Mouse (Mus musculus): ENCODE results near the gene Jmjd8.
"Not testable (repeated sequence)": the region's sequence is repeated elsewhere in the genome, so short reads cannot be mapped to it uniquely, and the experiment has no call there.

Jmjd8 gene

DNA sequence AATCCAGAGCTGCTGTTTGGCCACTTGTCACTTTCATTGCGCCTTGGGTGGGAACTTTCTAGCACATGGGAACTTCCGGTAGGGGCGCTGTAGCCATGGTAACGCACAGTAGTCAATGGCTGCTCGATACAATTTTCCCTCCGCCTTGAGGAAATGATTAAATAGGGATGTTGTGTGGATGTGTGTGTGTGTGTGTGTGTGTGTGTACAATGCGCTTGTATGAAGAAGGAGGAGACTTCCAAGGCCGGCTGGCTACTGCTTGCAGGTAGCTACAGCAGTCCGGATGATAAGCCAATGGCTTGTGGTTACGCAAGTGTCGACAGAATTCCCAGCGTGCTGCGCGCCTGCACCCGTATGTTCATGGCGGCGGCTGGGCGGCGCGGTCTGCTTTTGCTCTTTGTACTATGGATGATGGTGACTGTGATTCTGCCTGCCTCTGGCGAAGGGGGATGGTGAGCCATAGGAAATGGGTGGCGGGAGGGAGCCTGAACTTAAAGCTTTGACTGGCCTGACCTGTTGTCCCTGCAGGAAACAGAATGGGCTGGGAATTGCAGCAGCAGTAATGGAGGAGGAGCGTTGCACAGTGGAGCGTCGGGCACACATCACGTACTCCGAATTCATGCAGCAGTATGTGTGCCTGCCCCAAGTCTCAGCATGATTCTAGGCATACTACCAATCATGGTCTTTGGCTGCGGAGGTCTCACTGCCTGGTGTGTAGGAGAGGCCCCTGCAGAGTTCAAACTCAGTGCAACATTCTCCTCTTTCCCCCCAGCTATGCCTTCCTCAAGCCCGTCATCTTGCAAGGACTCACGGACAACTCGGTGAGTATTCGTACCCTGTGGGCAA is at the start of gene Jmjd8:
Gene Jmjd8 (plus strand): TSS at position 156 of the 846 bp plus-strand sequence.
- DNase-seq (ENCODE audit: extremely low spot score, low read depth, low spot score) = peak; percentile 70

DNA sequence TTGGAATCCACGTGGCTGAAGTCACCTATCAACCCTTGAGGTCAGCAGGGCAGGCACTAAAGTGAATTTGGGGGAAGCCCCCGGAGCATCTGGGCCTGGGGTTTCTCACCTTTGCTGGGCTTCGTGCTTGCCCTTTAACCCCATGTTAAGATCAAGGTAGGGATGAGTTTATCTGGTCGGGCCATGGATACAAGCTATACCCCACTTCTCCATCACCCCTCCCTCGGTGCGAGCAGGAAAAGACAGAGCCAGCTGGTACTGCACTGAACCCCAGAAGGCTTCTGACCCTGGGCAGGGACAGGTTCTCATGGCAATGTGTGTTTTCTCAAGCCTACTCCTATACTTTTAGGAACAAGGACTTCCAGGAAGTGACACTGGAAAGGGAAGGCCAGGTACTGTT is 47.3 kb upstream of the Jmjd8 start:
- no peak for DNase-seq (ENCODE audit: extremely low spot score, low read depth, low spot score)

DNA sequence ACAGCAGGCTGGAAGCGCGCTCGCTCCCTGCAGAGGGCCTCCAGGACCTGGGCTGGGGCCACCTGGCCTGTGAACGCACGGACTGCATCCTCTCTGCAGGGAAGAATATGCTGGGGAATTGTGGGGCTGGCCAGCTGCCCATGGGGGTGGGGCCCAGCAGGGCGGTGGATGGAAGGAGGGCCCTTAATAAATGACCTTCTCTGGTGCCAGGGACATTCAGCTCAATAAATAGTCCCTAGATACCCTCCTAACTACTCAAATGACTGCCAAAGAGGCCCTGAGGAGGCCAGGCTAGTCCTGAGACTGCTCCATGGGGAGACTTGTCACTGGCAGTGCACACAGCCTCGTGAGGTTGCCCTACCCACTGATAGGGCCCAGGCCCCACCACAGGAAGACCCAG is 45.6 kb upstream of the Jmjd8 start:
- no peak for DNase-seq (ENCODE audit: extremely low spot score, low read depth, low spot score)

DNA sequence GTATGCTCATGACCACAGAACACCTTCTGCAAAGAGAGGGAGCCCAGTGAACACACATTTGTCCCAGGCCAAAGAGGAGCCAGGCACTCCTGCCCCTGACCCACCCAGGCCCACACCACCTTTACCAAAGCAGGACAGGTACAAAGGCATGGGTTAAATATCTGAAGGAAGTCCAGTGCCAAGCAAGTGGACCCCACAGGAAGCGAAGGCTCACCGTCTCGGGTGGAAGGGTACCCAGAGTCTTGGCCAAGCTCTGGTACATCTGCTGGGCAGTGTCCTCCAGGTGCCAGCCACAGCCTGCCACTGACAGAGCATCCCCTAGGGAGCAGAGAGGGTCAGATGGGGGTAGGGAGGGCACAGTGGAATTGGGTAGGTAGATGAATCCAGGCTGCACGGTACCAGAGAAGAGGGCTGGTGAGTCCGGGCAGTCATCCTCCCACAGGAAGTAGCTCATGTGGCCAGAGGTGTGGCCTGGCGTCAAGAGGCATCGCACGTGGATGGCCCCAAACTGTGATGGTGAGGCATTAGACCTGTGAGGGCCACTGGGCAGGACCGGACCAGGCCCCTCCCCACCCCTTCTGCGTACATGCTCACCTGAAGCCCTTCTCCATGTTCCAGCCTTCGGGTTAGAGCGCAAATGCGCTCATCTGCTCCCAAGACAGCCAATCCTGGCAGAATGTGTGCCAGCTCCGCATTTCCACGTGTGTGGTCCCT is 44.6 kb upstream of the Jmjd8 start:
- no peak for DNase-seq (ENCODE audit: extremely low spot score, low read depth, low spot score)

DNA sequence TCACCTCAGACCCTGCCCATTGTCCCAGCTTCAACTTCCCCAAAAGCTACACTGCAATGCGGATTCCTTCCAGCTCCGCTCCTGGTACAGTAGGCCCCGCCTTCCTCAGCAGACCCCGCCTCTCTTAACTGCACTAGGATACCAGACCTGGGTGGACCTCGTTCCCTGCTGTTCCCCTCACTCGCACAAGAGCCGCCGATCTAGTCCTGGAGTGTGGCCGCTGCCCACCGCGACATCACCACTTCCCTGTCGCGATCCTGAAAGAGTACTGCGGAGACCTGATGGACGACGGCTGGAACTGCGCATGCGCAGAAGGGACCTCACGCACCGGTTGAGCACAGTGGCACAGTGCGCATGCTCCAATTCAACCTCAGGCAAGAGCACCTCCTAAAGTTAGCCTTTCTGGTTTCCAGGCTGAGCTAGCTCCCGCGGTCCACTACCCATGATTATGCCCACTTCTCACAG is 43.4 kb upstream of the Jmjd8 start, which contains the start of gene Haghl:
Gene Haghl (minus strand): TSS at position 393 of the 465 bp plus-strand sequence.
- DNase-seq (ENCODE audit: extremely low spot score, low read depth, low spot score) = peak; percentile 92

DNA sequence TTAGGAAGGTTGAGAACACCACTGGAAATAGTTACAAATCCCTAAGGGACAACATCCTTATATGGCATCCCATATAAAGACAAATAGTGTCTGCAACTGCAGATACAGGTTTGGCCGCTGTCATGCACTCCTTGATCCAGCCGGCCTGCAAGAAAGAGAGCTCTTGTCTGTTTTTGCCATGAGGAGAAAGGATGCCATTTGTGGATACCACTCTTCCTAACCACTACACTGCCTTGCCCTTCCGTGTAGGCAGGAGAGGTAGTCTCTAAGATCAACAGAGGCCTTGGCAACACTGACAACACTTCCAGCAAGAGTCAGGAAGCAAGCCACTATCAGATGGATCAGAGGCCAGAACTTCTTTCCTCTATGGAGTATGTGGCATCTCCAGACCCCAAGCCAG is 42.4 kb upstream of the Jmjd8 start, which contains the start of gene Ccdc78:
Gene Ccdc78 (plus strand): TSS at position 301 of the 400 bp plus-strand sequence.
- DNase-seq (ENCODE audit: extremely low spot score, low read depth, low spot score) = no peak

DNA sequence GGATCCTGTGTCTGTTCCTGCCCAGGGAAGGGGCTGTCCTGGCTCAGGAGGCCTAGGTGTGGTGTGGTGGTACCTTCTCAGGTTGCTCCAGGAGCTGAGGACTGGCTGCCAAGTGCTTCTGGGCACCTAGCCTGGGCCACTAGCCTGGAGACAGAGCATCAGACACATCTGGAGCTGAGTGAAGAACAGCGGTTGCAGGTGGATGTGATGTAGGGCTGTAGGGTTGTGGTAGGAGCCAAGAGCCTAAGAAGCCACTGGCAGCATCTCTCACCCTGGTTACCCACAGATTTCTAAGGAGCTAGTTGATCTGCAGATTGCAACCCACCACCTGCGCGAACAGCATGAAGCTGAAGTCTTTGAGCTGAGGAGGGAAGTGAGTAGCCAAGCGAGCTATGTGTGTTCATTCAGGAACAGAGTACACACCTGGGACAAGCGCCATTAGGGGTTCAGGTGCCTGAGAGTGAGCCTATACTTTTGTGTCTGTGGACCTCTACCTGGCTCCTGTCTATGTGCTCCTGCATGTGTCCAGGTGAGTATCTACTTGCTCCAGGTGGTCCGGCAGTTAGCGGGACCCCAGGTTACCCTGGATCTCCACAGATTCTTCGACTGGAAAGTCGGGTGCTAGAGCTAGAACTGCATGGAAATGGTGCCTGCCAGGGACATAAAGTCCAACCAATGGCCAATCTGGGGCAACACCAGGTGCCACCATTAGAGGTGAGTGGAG is 41.7 kb upstream of the Jmjd8 start:
- no peak for DNase-seq (ENCODE audit: extremely low spot score, low read depth, low spot score)

DNA sequence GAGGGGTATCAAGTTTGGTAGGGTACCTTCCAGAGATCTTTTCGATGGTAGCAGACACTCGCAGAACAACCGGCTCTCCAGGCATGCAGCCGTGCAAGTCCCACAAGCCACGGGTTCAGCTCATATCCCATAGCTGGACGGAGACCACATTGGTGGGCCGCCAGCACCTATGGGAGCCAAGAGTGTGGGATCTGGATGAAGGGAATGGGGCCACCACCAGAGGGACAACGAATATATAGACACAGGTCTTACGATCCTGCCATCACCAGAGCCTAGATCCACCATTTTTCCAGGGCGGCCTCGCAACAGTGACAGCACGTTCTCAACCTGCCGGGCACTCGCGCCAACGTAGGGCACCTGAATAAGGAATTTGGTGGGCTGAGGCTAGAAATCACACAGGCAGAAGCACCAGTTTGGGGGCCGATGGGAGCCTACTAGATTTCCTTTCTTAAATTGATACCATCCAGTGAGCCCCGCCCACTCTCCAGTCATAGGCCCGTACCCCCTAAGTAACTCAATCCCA is 37.3 kb upstream of the Jmjd8 start:
- no peak for DNase-seq (ENCODE audit: extremely low spot score, low read depth, low spot score)

DNA sequence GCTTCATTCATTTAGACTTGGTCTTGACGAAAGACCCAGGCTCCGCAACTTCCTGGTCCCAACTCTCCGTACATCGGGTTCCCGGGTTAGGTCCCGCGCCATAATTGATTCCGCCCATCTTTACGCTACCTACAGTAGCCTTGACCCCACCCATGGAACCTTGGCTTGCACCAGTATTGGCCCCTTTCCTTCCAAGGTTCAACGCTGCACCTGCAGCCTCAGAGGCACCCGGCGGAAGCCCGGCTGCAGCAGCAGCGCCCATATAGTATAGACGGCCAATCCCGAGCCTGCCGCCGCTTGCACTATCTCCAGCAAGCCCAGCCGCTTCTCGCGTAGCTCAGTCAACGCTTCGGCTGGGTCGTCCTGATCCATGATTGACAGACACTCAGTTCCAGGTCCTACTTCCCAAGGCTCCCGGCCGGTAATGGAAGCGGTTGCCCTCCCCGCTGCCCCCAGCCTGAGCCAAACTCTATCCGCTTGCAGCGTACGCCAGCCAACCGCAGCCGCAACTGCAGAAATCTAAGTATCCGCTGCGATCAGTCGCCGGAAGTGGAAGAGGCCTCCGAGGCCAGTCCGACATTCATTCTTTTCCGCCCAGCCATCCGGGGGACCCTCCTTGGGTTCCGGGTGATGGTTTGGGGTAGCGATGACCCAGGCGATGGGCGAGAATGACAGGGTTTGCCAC is 36.7 kb upstream of the Jmjd8 start:
- DNase-seq (ENCODE audit: extremely low spot score, low read depth, low spot score) = peak; percentile 47

DNA sequence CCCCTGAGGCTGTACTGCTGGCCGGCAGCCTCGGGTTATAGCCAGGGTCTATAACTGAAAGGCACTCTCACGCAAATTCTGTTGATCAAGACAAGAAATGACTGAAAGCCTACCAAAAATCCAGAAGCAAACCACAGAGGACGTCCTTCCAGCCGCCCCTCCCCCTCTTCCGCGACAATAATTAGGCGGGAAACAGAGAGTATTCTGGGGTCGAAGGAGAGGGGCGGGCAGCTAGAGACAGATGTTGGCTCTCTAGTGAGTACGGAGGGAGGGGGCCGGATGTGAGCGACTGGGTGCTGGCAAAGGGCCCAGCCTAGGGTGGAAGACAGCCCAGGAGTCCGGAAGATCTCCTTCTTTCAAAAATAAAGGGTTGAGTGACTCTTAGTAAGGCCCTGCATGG is 36.1 kb upstream of the Jmjd8 start, which contains the start of gene Fam173a:
Gene Fam173a (minus strand): TSS at position 287 of the 400 bp plus-strand sequence.
- DNase-seq (ENCODE audit: extremely low spot score, low read depth, low spot score) = no peak

DNA sequence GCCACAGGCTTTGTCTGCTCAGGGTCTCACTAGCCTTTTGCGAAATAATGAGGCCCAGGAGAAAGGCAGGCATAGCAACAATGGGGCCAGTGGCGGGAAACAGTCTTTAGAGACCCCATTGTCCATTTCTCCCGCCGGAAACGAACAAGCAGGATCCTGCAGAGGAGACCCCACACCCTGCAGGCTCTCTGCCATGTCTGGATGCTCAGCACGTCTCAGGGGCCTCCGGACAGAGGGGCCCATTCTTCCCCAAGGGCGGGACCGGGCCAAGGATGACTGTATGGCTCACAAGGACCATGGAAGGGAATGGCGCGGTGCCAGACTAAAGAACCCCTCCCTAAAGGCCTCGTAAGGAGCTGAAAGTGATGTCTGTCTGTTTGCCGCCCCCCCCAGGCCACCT is 34.5 kb upstream of the Jmjd8 start:
- no peak for DNase-seq (ENCODE audit: extremely low spot score, low read depth, low spot score)

DNA sequence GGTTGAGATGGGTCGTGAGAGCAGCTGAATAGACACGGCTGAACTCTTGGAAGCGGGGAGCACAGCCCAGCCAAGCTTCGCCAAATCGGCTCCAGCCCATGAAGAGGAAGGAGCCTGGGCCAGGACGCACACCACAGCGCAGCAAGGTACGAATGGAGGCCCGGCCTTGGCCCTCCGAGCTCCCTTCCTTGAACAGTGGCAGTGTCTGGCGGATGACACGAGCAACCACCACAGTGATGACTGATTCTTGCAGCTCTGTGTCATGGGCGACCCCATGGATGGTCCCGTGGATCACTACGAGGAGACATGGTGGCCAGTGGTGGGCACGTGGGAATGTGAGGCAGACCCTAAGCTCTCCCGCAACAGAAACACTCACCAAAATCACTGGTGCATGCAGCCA is 33.7 kb upstream of the Jmjd8 start:
- DNase-seq (ENCODE audit: extremely low spot score, low read depth, low spot score) = no peak

DNA sequence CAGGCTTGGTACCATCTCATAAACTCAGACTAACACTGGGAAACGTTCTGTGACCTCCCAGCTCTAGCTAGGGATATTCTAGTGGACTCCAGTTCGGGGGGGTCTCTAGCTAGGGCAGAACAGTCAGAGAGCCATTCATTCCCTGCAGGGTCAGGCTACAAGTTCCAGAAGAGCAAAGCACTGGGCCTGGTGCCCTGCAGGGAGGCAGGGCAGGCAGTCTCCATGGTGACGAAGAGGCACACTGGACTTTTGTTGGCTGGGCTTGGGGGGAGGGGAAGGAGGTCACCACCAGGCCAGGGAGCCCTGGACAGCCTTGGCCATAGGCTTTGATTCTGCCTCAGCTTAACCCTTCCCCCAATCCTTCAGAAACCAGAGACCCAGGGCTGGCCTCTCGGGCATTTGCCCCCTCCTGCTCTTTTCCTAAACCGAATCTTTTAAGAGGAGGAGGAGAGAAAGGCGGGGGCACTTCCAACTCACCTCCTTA is 33.0 kb upstream of the Jmjd8 start, which contains the start of gene AC134908.4:
Gene AC134908.4 (minus strand): TSS at position 51 of the 484 bp plus-strand sequence.
- DNase-seq (ENCODE audit: extremely low spot score, low read depth, low spot score) = peak; percentile 49

DNA sequence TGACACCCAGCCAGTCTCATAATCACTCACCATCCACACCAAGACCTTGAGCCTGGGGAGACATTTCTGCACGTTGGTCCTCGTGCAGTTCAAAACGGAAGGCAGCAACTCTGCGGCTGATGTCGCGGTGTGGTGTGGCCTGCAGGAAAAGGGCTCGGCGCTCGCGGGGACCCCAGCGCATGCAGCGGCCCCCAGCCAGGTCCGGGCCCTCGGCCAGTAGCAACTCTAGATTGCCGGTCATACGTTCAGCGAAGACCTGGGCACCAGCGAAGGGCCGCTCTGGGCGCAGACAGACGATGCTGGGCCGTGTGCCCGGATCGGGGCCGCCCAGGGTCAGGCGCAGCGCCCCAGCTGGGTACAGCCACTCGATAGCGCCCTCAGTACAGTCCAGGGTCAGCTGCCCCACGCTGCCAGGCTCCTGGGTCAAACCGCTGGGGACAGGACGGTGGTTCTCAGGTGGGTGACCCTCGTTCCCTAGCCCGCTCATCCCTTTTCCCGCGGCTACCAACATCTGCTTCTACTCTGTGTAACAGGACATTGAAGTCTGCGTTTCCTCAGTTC is 32.4 kb upstream of the Jmjd8 start:
- no peak for DNase-seq (ENCODE audit: extremely low spot score, low read depth, low spot score)

DNA sequence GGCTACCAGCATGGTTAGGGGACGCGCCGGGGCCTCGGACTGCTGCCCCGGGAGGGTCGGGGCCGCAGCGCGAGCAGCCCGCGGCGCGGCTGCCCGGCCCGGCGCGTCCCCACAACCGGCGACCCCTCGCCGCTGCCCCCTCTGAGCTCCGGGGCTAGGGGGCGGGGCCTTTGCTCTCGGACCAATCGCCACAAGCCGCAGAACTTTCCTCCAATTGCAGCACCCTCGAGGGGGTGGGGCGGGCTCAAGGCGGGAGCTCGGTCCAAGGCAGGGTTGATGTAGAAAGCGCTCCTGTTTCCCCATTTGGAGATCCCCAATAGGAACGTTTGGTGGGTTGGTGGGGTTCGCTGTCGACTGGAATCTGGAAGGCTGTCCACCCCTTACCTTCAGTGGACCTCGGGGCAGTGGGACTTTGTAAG is 31.7 kb upstream of the Jmjd8 start, which contains the start of gene Metrn:
Gene Metrn (minus strand): TSS at position 186 of the 419 bp plus-strand sequence.
- DNase-seq (ENCODE audit: extremely low spot score, low read depth, low spot score) = no peak

DNA sequence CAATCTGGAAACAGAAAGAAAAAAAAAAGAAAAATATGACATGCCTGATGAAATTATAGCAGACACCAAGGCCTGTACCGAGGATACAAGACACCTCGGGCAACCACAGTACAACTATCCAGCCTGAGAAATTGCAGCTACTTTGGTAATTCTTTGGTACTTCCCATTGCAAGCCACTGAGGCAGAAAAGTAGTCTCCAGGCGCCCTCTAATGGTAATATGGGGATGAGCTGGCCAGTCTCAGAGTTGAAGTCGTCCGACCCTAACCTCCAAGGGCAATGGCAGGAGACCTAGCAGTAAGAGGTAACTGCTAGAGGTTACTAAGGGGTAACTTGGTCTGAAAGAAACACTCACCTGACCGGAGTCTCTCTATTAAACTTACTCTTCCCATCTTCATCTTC is 27.6 kb upstream of the Jmjd8 start:
- DNase-seq (ENCODE audit: extremely low spot score, low read depth, low spot score) = no peak

DNA sequence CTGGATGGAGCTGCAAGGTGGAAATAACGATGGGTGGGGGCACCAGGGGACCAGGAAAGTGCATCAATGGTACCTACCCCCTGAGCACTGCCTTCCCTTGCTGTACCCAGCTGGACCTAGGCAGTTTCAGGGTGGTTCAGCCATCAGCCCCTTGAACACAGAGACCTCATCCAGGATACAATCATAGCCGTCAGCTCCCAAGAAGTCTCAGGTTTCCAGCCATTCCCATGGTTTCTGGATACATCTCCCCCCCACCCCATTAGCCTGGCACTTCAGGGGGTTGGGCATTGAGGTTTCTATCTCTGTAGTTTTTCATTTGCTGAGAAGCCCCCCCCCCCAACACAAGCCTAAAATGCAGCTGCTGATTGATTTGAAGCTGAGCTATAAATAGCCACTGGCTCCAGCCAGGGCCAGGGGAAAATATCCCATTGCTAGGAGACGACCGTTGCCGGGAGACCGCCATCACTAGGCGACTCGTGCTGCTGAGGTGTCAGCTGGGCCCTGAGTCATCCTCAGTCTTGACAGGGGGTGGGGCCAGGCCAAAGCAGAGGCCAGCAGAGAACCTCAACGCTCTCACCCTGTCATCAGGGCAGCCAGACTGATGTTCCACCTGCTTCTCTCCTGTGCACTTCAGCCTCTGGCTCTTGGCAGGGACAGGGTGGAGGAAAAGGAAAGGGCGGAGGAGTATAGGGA is 25.7 kb upstream of the Jmjd8 start:
- DNase-seq (ENCODE audit: extremely low spot score, low read depth, low spot score) = no peak

DNA sequence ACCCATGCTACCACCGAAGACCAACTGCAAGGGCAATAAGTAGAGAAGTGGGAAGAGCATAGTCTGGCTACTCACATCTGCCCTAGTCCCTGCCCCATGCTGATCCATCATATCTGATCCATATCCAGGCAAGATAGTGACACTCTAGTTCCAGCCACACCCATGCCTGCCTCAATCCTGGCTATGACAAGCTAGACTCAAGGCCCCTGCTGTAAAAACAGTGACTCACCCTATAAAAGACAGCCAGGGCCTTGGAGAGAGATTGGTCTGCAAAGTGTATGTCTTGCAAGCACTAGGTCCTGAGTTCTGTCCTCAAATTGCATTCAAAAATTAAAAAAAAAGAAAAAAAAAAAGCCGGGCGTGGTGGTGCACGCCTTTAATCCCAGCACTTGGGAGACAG is 22.2 kb upstream of the Jmjd8 start:
- DNase-seq (ENCODE audit: extremely low spot score, low read depth, low spot score) = no peak

DNA sequence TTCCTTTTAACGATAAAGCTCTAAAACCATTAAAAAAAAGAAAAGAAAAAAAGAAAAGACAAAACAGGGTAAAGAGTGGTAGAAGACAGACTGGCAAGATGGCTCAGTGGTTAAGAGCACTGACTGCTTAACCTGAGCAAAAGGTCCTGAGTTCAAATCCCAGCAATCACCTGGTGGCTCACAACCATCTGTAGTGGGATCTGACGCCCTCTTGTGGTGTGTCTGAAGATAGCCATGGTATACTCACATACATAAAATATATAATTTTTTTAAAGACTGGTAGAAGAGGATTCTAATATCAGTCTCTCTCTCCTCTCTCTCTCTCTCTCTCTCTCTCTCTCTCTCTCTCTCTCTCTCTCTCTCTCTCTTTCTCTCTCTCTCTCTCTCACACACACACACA is 21.2 kb upstream of the Jmjd8 start:
- not testable (repeated sequence) for DNase-seq (ENCODE audit: extremely low spot score, low read depth, low spot score)
